In genomic region chr10:14100847-14101246, GRCm38 (mm10) we compare ENCODE assay signal across 23 mouse cellular contexts.
A peak's percentile ranks its signal among the peaks of the same experiment; 100 is the strongest.
DNase-seq lines count a peak whose midpoint lies in the region; ATAC-seq and TF ChIP-seq lines count a peak whose summit lies in the region.
"Had no signal": no experiment of that assay in that cellular context is flagged by ENCODE, and none has a peak within 500 bp of the region (broad histone marks: within the 10 kb centered on the region; RNA-seq: fewer than 3 reads in every experiment).

No protein-coding gene starts in this region.

- TF ChIP-seq RAD21 in CH12.LX (IDR thresholded peaks at IDR 0.05; ENCODE audit: low read depth, low read length), result no peak

- H3K9ac ChIP-seq in forebrain, embryonic 13.5 days, result no peak overlapping the region
- H3K9ac ChIP-seq in forebrain, embryonic 14.5 days (ENCODE audit: low read length), result no peak overlapping the region
- no peak overlapping the region; the same call in 1 of the 2 replicates for H3K9ac ChIP-seq in CH12.LX (ENCODE audit: insufficient read depth, low read depth)
- H3K9ac ChIP-seq: embryonic facial prominence, embryonic 13.5 days; embryonic facial prominence, embryonic 15.5 days had no signal

- in situ Hi-C loops in CH12.LX (cut with MboI; ENCODE audit: low pct_ligation_motif_present, low pct_unique_long_range_greater_than_20kb, low sequenced_read_pairs), result no loop called here

- no peak overlapping the region for H3K4me2 ChIP-seq in forebrain, embryonic 13.5 days
- H3K4me2 ChIP-seq in forebrain, embryonic 14.5 days (ENCODE audit: low read length), result no peak overlapping the region
- H3K4me2 ChIP-seq in CH12.LX (ENCODE audit: insufficient read depth, low read depth, poor library complexity, severe bottlenecking), result peak overlapping the region; percentile 21; the same call in 1 of the 2 replicates
- H3K4me2 ChIP-seq: embryonic facial prominence, embryonic 13.5 days; embryonic facial prominence, embryonic 15.5 days had no signal

- intact Hi-C loops in gastrocnemius, adult 2 months (cut with DNase I), result no loop called here

- H3K4me3 ChIP-seq in forebrain, embryonic 13.5 days, result no peak overlapping the region
- H3K4me3 ChIP-seq in forebrain, embryonic 14.5 days (ENCODE audit: low read depth, low read length), result no peak overlapping the region
- H3K4me3 ChIP-seq in gastrocnemius, adult 2 months, result no peak overlapping the region
- H3K4me3 ChIP-seq in CH12.LX (replicated peaks in 1 of 3; ENCODE audit: low read depth in 2 of 3, low read length in 2 of 3, poor library complexity in 1 of 3), result no peak overlapping the region
- H3K4me3 ChIP-seq: embryonic facial prominence, embryonic 13.5 days; embryonic facial prominence, embryonic 15.5 days; erythroblast, embryonic 14.5 days; forebrain, embryonic 10.5 days had no signal

- no peak for TF ChIP-seq POLR2A in CH12.LX (IDR thresholded peaks at IDR 0.05; ENCODE audit: low read depth, low read length)

- no peaks in the 10 kb centered on the region for H3K9me3 ChIP-seq in forebrain, embryonic 13.5 days (replicated peaks)
- H3K9me3 ChIP-seq in forebrain, embryonic 14.5 days (replicated peaks; ENCODE audit: control insufficient read depth, low read length), result no peaks in the 10 kb centered on the region
- H3K9me3 ChIP-seq in CH12.LX (replicated peaks; ENCODE audit: low read length), result no peaks in the 10 kb centered on the region
- H3K9me3 ChIP-seq: embryonic facial prominence, embryonic 13.5 days; embryonic facial prominence, embryonic 15.5 days; forebrain, embryonic 10.5 days had no signal

- dilution Hi-C loops in CH12.LX (cut with MboI; ENCODE audit: extremely low pct_ligation_motif_present, extremely low pct_unique_long_range_greater_than_20kb, low sequenced_read_pairs), result no loop called here

- TF ChIP-seq CTCF in gastrocnemius, adult 2 months (IDR thresholded peaks at IDR 0.05), result no peak
- TF ChIP-seq CTCF in CH12.LX (conservative IDR thresholded peaks at IDR 0.05 in 1 of 2, IDR thresholded peaks at IDR 0.05 in 1 of 2; ENCODE audit: low read depth in 2 of 2, low read length in 2 of 2), result no peak

- no peaks in the 10 kb centered on the region for H3K27me3 ChIP-seq in forebrain, embryonic 13.5 days
- no peaks in the 10 kb centered on the region for H3K27me3 ChIP-seq in forebrain, embryonic 14.5 days (replicated peaks; ENCODE audit: control insufficient read depth, insufficient read depth, low read length)
- H3K27me3 ChIP-seq in CH12.LX (replicated peaks), result no peaks in the 10 kb centered on the region
- H3K27me3 ChIP-seq: embryonic facial prominence, embryonic 13.5 days; embryonic facial prominence, embryonic 15.5 days had no signal

- 0 out of 2 replicates have a peak, but pooled peaks have one; percentile 21 for ATAC-seq in forebrain, embryonic 13.5 days
- ATAC-seq in forebrain, embryonic 14.5 days, result no peak
- ATAC-seq: CD4-positive, CD25-positive, alpha-beta regulatory T cell, adult 4 months; forebrain, embryonic 16.5 days had no signal

- peak; percentile 65 to 67 for DNase-seq in cerebellum, postnatal 10 days
- DNase-seq in cerebellum, postnatal 36 days, result no peak
- no peak for DNase-seq in forebrain, embryonic 14.5 days (ENCODE audit: low spot score)
- DNase-seq in gastrocnemius, adult 2 months, result peak; percentile 22
- no peak for DNase-seq in gastrocnemius, postnatal 4 days (ENCODE audit: low spot score in 2 of 2)
- peak; percentile 26 for DNase-seq in CH12.LX (ENCODE audit: extremely low read depth)
- DNase-seq in frontal cortex, postnatal 14 days (ENCODE audit: low spot score in 2 of 2), result no peak
- DNase-seq: adrenal gland, adult 2 months; adrenal gland, postnatal 10 days; adrenal gland, postnatal 25 days; B cell, adult 2 months; cerebellum, adult 11 months; cerebellum, adult 18-20 months; cerebellum, adult 8-10 months; cerebellum, adult 9-11 months; embryo, embryonic 11 days had no signal

- TF ChIP-seq EP300 in CH12.LX (IDR thresholded peaks at IDR 0.05; ENCODE audit: low read length), result peak; percentile 81

- H3K79me2 ChIP-seq in CH12.LX (replicated peaks; ENCODE audit: control insufficient read depth, extremely low read depth, insufficient read depth, poor library complexity, severe bottlenecking), result no peaks in the 10 kb centered on the region

- H3K36me3 ChIP-seq in forebrain, embryonic 13.5 days (ENCODE audit: poor library complexity, severe bottlenecking), result no peaks in the 10 kb centered on the region
- H3K36me3 ChIP-seq in forebrain, embryonic 14.5 days (ENCODE audit: control insufficient read depth, insufficient read depth, low read length), result no peaks in the 10 kb centered on the region
- H3K36me3 ChIP-seq in CH12.LX (replicated peaks in 1 of 2; ENCODE audit: control insufficient read depth in 1 of 2, insufficient read depth in 1 of 2, low read length in 1 of 2), result no peaks in the 10 kb centered on the region
- H3K36me3 ChIP-seq: embryonic facial prominence, embryonic 13.5 days; embryonic facial prominence, embryonic 15.5 days; forebrain, embryonic 10.5 days had no signal

- no peak overlapping the region for H3K27ac ChIP-seq in forebrain, embryonic 13.5 days
- no peak overlapping the region for H3K27ac ChIP-seq in forebrain, embryonic 14.5 days (ENCODE audit: low read depth, low read length)
- H3K27ac ChIP-seq in gastrocnemius, adult 2 months, result peak overlapping the region; percentile 60
- H3K27ac ChIP-seq in CH12.LX (ENCODE audit: insufficient read depth, low read depth), result no peak overlapping the region
- H3K27ac ChIP-seq: embryonic facial prominence, embryonic 13.5 days; embryonic facial prominence, embryonic 15.5 days; forebrain, embryonic 10.5 days had no signal

- H3K4me1 ChIP-seq in forebrain, embryonic 13.5 days, result no peaks in the 10 kb centered on the region
- H3K4me1 ChIP-seq in forebrain, embryonic 14.5 days (ENCODE audit: control insufficient read depth, insufficient read depth, low read length), result no peaks in the 10 kb centered on the region
- peaks cover 14 to 26% of the 10 kb centered on the region in 2 experiments for H3K4me1 ChIP-seq in CH12.LX (ENCODE audit: control insufficient read depth in 1 of 2, insufficient read depth in 2 of 2)
- H3K4me1 ChIP-seq: embryonic facial prominence, embryonic 13.5 days; embryonic facial prominence, embryonic 15.5 days; forebrain, embryonic 10.5 days had no signal

- WGBS in forebrain, embryonic 13.5 days, result 83% methylated on average over 3 of the region's 3 CpGs
- 69% methylated on average over 3 of the region's 3 CpGs for WGBS in forebrain, embryonic 14.5 days

TF ChIP-seq in CH12.LX, 34 proteins besides CTCF, POLR2A, EP300 and RAD21 (continues in another document):
- no peak for TF ChIP-seq PAX5 (IDR thresholded peaks at IDR 0.05; ENCODE audit: low read length)
- no peak for TF ChIP-seq TBP (conservative IDR thresholded peaks at IDR 0.05; ENCODE audit: low read depth, low read length)
- TF ChIP-seq E2F4 (IDR thresholded peaks at IDR 0.05; ENCODE audit: insufficient replicate concordance, low read depth, low read length), result no peak
- no peak for TF ChIP-seq CHD1 (IDR thresholded peaks at IDR 0.05; ENCODE audit: low read depth, low read length)
- TF ChIP-seq MYC (IDR thresholded peaks at IDR 0.05; ENCODE audit: low read depth, low read length), result no peak
- TF ChIP-seq BHLHE40 (IDR thresholded peaks at IDR 0.05; ENCODE audit: low read depth, low read length), result no peak
- no peak for TF ChIP-seq ZKSCAN1 (IDR thresholded peaks at IDR 0.05; ENCODE audit: borderline replicate concordance, low read depth, low read length)
- TF ChIP-seq ETS1 (conservative IDR thresholded peaks at IDR 0.05; ENCODE audit: low read depth, low read length), result peak; percentile 40; the same call in 1 of the 2 replicates
- no peak for TF ChIP-seq GABPA (IDR thresholded peaks at IDR 0.05; ENCODE audit: insufficient replicate concordance, low read depth, low read length)
- TF ChIP-seq ELF1 (IDR thresholded peaks at IDR 0.05; ENCODE audit: low read depth, low read length), result no peak
- TF ChIP-seq USF2 (conservative IDR thresholded peaks at IDR 0.05; ENCODE audit: low read depth, low read length), result no peak
- peak; percentile 78 for TF ChIP-seq JUN (IDR thresholded peaks at IDR 0.05; ENCODE audit: insufficient read depth, low read depth, low read length)
- TF ChIP-seq MAZ (IDR thresholded peaks at IDR 0.05; ENCODE audit: low read depth, low read length), result no peak
- no peak for TF ChIP-seq MAX (IDR thresholded peaks at IDR 0.05; ENCODE audit: low read length)
- no peak for TF ChIP-seq ZC3H11A (IDR thresholded peaks at IDR 0.05; ENCODE audit: low read depth, low read length)
- peak; percentile 95 for TF ChIP-seq IRF4 (IDR thresholded peaks at IDR 0.05; ENCODE audit: low read depth, low read length)
- peak; percentile 73; the same call in 1 of the 2 replicates for TF ChIP-seq CHD2 (IDR thresholded peaks at IDR 0.05; ENCODE audit: low read length)
- no peak for TF ChIP-seq KAT2A (IDR thresholded peaks at IDR 0.05; ENCODE audit: insufficient replicate concordance, low read length)
- peak; percentile 10; the same call in 1 of the 2 replicates for TF ChIP-seq TCF12 (IDR thresholded peaks at IDR 0.05; ENCODE audit: low read depth, low read length)
- TF ChIP-seq NELFE (IDR thresholded peaks at IDR 0.05; ENCODE audit: low read depth, low read length), result no peak
- TF ChIP-seq JUND (conservative IDR thresholded peaks at IDR 0.05; ENCODE audit: low read depth, low read length), result peak; percentile 82
- no peak for TF ChIP-seq HCFC1 (IDR thresholded peaks at IDR 0.05; ENCODE audit: low read depth, low read length)
- 0 out of 2 replicates have a peak, but pooled peaks have one; percentile 42 for TF ChIP-seq ZNF384 (IDR thresholded peaks at IDR 0.05; ENCODE audit: low read depth, low read length)
- TF ChIP-seq MEF2A (IDR thresholded peaks at IDR 0.05; ENCODE audit: borderline replicate concordance, low read depth, low read length), result no peak; the same call in 1 of the 2 replicates
- TF ChIP-seq RCOR1 (conservative IDR thresholded peaks at IDR 0.05; ENCODE audit: low read depth, low read length), result no peak
- 0 out of 2 replicates have a peak, but pooled peaks have one; percentile 9 for TF ChIP-seq MAFK (IDR thresholded peaks at IDR 0.05; ENCODE audit: insufficient replicate concordance, low read length)
- no peak for TF ChIP-seq MXI1 (IDR thresholded peaks at IDR 0.05; ENCODE audit: low read depth, low read length)
- no peak for TF ChIP-seq POLR2AphosphoS2 (IDR thresholded peaks at IDR 0.05; ENCODE audit: low read depth, low read length)
- TF ChIP-seq USF1 (IDR thresholded peaks at IDR 0.05; ENCODE audit: low read depth, low read length), result no peak
- no peak for TF ChIP-seq SIN3A (IDR thresholded peaks at IDR 0.05; ENCODE audit: low read length)
- no peak for TF ChIP-seq ZMIZ1 (IDR thresholded peaks at IDR 0.05; ENCODE audit: low read depth, low read length)
- 0 out of 2 replicates have a peak, but pooled peaks have one; percentile 25 for TF ChIP-seq NRF1 (IDR thresholded peaks at IDR 0.05; ENCODE audit: low read depth, low read length)
- TF ChIP-seq UBTF (IDR thresholded peaks at IDR 0.05; ENCODE audit: low read depth, low read length), result no peak

Comparison
In these comparisons a context has a peak if more than half of its experiments do, and no peak if none do; other contexts are left out.
1. DNase-seq: peak in cerebellum, postnatal 10 days (2 of 2), gastrocnemius, adult 2 months (single experiment) and CH12.LX (single experiment); none in cerebellum, postnatal 36 days (0 of 2), forebrain, embryonic 14.5 days (single experiment), gastrocnemius, postnatal 4 days (0 of 2) and frontal cortex, postnatal 14 days (0 of 2).